Mouse (Mus musculus): ENCODE data around the gene Rasa3.

The Rasa3 gene

DNA sequence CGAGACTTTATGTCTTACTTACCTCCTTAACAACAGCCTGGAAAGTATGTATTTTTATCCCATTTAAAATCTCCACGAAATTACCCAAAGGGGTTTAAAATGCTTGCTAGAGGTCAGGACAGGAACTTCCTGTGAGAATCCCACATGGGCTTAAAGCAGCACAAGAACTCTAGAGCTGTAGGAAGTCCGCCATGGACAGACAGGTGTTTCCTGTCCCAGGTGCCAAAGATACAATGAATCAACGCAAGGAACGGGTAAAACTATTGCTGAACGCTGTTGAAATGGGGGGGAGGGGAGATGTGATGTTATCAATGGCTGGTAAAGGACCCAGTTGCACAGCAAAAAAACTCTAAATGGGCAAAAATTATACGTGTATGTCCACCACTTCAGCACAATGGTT is 6.7 kb upstream of the Rasa3 start:
- DNase-seq, result no peak

- no peak for DNase-seq
Measured at GRCm38 (mm10) chr8:13678182-13678581, 779 bp upstream of the Rasa3 start.

GRCm38 (mm10) chr8:13676701-13677412 is 546 bp downstream of the Rasa3 start:
- peak; percentile 77 for DNase-seq

GRCm38 (mm10) chr8:13676302-13676700 is 1.1 kb downstream of the Rasa3 start:
- DNase-seq, result peak; percentile 77

DNA sequence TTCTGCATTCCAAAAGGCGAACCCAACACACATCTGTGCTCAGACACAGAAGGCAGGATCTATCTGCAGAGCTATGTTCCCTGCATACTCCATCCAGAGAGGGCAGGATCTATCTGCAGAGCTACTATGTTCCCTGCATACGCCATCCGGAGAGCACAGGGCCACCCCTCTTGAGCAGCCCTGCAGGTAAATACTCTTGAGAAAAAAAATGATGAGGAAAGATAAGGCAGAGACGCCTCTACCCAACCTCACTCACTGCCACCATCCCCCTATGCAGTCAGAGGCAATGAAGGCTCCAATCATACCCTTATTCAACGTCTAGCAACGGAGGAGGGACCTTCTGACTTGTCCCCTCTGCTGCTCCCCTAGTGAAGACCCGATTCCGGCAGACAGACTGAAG is 1.9 kb downstream of the Rasa3 start:
- no peak for DNase-seq

DNA sequence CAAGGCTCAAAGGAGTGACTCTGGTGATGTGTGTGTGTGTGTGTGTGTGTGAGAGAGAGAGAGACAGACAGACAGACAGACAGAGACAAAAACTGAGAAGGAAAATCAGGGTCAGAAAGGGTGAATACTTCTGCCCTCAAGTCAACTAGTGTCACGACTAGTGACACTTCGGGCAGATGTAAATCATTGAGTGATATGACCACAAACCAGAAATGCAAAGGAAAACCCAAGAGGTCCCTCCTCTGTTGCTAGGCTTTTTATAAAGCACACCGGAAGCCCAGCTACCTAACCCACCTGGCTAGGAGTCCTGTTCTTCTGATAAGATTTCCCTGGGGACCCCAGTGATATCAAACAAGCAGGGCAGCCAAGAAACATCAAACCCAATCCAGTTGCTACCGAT is 2.3 kb downstream of the Rasa3 start:
- no peak for DNase-seq

- peak; percentile 52 for DNase-seq
Measured at GRCm38 (mm10) chr8:13674294-13675010, 3.0 kb downstream of the Rasa3 start.

DNA sequence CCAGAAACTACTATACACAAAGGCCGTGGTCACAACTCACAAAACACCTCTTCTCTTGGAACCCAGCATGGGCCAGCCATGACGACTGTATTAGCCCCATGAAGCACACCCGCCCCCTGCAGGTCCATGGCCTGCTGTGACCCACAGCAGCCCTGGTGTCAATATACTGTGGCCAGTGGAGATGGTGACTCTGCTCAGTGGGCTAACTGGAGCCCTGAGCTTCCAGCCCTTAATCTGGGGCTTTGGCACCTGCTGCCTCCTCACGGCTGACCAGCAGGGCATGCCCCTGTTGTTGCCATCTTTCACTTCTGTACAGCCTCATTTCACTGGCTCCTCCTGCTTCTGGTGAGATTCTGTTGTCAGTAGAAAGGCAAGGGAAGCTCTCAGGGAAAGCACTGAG is 4.2 kb downstream of the Rasa3 start:
- no peak for DNase-seq

DNA sequence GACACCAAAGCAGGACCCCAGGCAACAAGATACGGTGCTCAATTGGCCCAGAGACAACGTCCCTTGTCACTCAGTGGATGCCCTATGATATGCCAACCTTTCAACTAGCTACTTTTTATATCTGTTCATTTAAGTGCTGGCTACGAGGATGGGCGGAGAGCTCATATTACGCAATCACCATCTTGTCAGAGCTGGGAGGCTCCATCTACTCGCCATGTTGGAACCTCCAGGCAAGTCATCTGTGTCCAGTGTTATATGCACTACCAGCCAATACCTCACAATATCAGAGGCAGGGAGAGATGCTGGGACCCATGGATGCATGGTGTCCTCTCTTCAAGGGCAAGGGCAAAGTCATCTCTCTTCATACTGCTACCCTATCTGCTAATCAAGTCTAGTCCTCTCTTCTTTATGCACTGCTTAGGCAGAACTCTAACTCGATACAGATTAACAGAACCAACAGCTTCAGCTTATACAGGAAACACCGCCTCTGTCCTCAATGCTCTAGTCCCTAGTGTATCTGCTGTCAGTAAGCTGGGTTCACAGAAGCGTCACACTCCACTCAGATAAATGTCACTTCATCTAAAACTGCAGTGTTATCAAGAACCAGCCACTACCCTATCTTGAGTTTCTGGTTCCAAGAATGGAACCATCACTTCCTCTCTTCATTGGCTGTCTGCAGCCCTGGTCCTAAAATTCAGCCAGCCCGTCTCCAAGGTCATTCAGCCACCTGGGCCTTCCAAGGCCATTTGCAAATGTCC is 6.0 kb downstream of the Rasa3 start:
- no peak for DNase-seq

GRCm38 (mm10) chr8:13670011-13670471 is 7.4 kb downstream of the Rasa3 start:
- DNase-seq, result peak; percentile 59

DNA sequence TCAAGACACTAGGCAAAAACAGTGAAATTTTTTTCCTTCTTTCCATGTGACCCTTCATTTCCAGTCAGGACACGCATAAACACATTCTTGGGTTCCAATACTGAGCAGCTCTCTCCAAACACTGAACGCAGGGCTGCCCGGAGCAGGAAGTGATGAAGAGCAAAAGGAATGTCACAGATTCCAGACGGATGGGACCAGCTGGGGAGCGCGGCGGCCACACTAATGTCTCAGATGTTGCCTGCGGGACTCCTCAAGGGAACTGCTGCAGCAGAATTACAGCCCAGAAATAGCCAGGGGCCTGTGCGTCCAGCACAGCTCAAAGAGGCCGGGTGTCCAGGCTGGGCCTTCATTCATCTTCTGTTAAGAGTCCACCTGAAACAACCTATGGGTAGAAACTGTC is 9.0 kb downstream of the Rasa3 start:
- peak; percentile 84 for DNase-seq

GRCm38 (mm10) chr8:13667917-13668316 is 9.5 kb downstream of the Rasa3 start:
- peak; percentile 53 for DNase-seq

GRCm38 (mm10) chr8:13665944-13666343 is 11.5 kb downstream of the Rasa3 start:
- no peak for DNase-seq

DNA sequence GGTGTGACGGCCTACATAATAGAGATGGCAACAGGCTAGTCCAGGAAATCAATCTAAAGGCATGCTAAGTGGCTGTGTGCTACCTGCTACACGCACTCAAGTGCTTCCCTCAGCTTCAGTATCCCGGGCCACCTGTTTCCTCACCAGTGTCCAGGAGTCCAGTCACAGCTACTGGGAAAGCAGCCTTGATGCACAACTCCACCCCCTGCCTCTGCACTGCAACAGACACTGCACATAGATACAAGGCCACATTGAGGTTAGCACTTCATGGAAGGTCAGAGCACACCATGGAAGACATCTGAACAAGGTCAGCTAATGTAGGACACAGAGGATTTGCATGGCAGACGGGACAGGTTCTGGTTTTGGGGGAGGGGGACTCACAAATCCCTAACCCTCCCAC is 11.9 kb downstream of the Rasa3 start:
- no peak for DNase-seq

DNA sequence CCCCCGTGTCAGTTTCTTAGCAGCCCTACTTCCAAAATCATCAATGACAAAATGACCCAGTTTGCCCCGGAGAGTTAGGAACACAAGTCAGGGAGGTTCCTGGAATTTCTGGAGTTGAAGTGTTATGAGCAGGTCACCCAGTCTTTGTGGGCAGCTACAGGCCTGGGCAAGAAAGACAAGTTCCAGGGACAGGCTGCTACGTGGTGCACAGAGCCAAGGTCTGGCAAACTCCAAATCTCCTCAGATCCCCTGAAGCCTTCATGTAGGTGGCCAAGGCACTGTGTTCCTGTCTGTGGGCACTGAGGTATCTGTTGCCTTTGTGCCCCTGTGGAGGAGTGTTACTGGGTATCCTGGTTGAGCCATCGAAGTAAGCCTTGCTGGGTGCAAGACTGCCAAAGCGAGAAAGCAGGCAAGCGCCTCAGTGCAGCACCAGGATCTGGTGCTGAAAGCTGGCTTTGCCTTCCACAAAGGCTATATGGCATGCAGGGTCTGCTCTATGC is 12.6 kb downstream of the Rasa3 start:
- DNase-seq, result no peak

- no peak for DNase-seq
Measured at GRCm38 (mm10) chr8:13660323-13660722, 17.1 kb downstream of the Rasa3 start.

DNA sequence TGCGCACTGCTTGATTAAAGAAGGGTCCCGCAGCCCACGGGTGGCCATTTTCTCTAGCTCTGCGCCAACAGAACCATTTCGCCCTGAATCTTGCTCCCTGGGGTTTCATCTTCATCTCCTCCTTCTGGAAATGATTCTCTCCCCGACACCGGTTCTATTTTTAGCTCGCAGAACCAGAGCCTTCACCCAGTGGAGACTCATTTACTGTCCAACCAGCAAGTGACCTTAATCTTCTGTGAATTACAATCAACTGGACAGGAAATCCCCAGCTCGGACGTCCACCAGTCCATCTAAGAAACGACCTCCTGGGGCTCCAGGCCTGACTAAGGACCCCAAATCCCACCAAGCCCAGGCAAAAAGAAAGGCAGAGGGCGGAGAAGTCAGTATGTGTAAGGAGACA is 19.9 kb downstream of the Rasa3 start:
- no peak for DNase-seq

DNA sequence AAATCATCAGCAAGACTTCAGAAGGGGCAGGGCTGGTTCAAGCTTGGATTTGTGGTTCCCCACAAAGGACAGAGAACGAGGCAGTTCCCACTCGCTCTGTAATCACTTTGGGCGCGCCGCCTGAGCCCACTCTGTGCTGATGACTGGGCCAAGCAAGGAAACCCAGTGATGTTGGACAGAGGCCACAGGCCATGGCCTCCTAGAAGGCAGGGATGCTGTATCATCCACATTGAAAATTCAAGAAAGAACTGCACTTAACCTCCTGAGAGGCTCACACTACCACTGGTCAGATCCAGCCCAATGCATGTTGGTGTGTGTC is 22.4 kb downstream of the Rasa3 start:
- DNase-seq, result no peak

DNA sequence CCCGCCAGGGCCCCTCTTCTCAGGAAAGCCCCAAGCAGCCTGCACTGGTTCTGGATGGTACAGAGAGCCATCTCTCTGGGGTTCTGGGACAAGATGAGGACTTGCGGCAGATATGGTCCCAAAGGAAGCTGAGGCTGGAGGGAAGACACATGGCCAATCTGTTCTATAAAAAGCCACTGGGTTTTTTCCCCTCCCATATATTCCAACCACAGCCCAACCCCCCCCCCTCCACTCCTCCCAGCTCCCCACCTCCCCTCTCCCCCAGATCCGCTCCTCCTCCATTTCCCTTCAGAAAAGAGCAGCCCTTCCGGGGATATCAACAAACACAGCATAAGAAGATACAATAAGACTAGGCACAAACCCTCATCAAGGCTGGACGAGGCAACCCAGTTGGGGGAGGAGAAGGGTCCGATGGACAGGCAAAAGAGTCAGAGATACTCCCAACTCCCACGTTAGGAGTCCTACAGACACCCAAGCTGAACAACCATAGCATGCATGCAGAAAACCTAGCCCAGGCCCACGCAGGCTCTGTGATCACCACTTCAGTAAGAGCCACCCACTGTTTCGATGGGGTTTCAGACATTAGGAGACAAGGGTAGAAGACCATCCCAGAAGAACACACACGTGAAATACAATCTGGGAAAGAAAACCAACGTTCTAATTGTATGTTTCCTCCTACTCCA is 22.9 kb downstream of the Rasa3 start:
- DNase-seq, result no peak

DNA sequence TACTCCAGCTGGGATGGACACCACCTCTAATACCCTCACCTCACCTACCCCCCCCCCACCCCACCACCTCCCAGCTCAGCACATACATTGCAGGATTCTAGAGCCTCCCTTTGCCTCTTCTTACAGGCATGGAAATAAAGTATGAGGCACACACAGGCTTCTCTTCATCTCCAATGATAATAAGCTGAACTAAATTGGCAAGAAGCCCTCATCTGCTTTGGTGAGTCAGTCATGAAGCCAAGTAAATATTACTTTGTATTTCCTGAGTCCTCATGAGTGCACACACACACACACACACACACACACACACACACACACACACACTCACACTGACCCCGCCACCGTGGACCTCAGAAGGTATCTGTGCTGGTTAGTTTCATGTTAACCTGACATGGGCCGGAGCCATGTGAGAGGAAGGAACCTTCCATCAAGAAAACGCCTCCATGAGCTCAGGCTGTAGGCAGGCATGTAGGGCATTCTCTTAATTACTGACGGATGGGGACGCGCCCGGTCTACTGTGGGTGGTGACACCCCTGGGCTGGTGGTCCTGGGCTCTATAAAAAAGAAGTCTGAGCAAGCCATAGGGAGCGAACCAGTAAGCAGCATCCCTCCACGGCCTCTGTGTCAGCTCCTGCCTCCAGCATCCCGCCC is 26.7 kb downstream of the Rasa3 start:
- no peak for DNase-seq

DNA sequence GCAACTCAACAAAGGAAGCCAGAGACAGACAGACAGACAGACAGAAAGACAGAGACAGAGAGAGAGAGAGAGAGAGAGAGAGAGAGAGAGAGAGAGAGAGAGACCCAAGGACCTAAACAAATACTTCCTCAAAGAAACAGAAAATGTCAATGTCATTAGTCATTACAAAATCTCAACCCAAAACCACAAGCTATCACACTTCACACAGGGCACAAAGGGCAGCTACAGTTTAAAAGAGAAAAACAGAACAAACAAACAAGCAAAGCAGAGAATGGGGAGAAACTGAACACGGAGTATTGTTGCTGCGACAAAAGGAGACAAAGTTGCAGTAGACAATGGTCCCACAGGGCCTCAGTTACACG is 28.3 kb downstream of the Rasa3 start:
- no peak for DNase-seq

DNA sequence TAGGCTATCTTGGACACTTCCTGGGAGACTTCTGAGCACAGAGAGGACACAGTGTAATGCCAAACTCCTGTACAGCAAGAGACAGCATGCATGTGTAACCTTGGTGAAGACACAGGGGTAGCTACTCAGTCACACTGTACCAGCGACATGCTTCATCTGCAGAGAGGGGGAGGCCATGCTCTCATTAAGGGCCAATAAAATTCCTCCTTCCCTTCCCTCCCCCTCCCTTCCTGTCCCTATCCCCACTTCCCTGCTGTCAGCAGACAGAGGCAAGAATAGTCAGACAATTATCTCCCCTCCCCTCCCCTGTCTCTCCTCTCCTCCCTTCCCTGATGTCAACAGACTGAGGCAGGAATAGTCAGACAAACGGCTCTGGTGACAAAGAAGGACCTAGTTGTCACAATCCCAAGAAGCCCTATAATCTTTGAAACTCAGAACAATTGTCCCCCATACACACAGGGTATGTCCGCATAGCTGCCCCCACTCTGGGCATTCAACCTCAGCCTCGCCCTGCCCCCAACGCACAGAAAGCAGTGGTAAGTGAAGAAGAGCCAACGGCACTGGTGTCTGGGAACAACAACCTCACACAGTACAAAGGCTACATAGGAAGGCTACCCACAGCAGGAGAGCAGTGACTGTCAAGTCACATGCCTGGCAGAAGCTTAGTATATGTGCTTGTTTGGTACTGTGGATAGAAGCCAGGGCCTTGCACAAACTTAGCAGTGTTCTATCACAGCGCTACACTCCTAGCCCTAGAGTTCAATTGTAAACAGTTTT is 28.8 kb downstream of the Rasa3 start:
- DNase-seq, result peak; percentile 54

All from kidney, postnatal 10 days (tissue).